Mouse (Mus musculus) MEL (cell line): ENCODE results near the gene Prelid3b. TPM values are rescaled to one million over a fixed set of nuclear protein-coding genes. Genes with fewer than 3 reads are reported as not detected.

Experiments
- DNase-seq: peaks from one replicate; pipeline ENCODE4 v3.0.0; 2011; ENCODE audit warnings: low read depth, low spot score
- H3K27ac ChIP-seq: 2 replicates; pipeline ENCODE4 v1.5.1; 2012; ENCODE audit warnings: low read depth, mild to moderate bottlenecking, control low read depth, low read length, moderate library complexity; ENCODE audit not compliant: control insufficient read depth
- H3K27me3 ChIP-seq, 2 experiments: fragments of 150-350 bp in 1 of 2; sonication (generic) in 1 of 2; 2 replicates each; pipeline ENCODE4 v1.6.1; 2012; ENCODE audit warnings: low read length in 2 of 2, mild to moderate bottlenecking in 2 of 2, improper control_type of control experiment in 1 of 2, moderate library complexity in 1 of 2; ENCODE audit not compliant: insufficient read depth in 2 of 2, control insufficient read depth in 1 of 2
- H3K36me3 ChIP-seq, 2 experiments: 2 replicates each; pipeline ENCODE4 v1.6.1; 2012 to 2014; ENCODE audit warnings: low read length in 2 of 2, improper control_type of control experiment in 1 of 2, inconsistent platforms in 1 of 2, mild to moderate bottlenecking in 1 of 2; ENCODE audit not compliant: insufficient read depth in 2 of 2, control insufficient read depth in 1 of 2
- H3K4me1 ChIP-seq, 2 experiments: fragments of 150-350 bp in 1 of 2; sonication (generic) in 1 of 2; 2 replicates each; pipeline ENCODE4 v1.6.1; 2012; ENCODE audit warnings: low read length in 2 of 2, improper control_type of control experiment in 1 of 2, mild to moderate bottlenecking in 1 of 2; ENCODE audit not compliant: insufficient read depth in 2 of 2, control insufficient read depth in 1 of 2
- H3K4me3 ChIP-seq, 2 experiments: fragments of 150-350 bp in 1 of 2; sonication (generic) in 1 of 2; 2 replicates each; pipeline ENCODE4 v1.5.1; 2012; ENCODE audit warnings: low read depth in 2 of 2, low read length in 2 of 2, mild to moderate bottlenecking in 2 of 2, moderate library complexity in 2 of 2, control low read depth in 1 of 2, improper control_type of control experiment in 1 of 2; ENCODE audit not compliant: control insufficient read depth in 1 of 2, insufficient read depth in 1 of 2
- H3K79me2 ChIP-seq: 2 replicates; pipeline ENCODE4 v1.6.1; 2012; ENCODE audit warnings: mild to moderate bottlenecking, low read length, moderate library complexity; ENCODE audit not compliant: control insufficient read depth, poor library complexity, insufficient read depth
- H3K9ac ChIP-seq: 2 replicates; pipeline ENCODE4 v1.6.1; 2012; ENCODE audit warnings: low read depth, mild to moderate bottlenecking, control low read depth, low read length, moderate library complexity; ENCODE audit not compliant: control insufficient read depth, poor library complexity, severe bottlenecking
- H3K9me3 ChIP-seq: fragments of 150-350 bp; sonication (generic); replicated peaks from 2 replicates; pipeline ENCODE4 v1.6.1; 2012; ENCODE audit warnings: mild to moderate bottlenecking, low read length, improper control_type of control experiment, moderate library complexity; ENCODE audit not compliant: insufficient read depth
- CHD1 ChIP-seq: IDR thresholded peaks from 2 replicates; pipeline ENCODE4 v1.6.1; 2012; ENCODE audit warnings: low read depth, mild to moderate bottlenecking, inconsistent platforms, low read length, improper control_type of control experiment
- ELF1 ChIP-seq: IDR thresholded peaks from 2 replicates; pipeline ENCODE4 v1.6.1; 2014; ENCODE audit warnings: low read depth, mild to moderate bottlenecking, inconsistent platforms, low read length, improper control_type of control experiment, moderate library complexity
- ETS1 ChIP-seq: IDR thresholded peaks from 2 replicates; pipeline ENCODE4 v1.6.1; 2012; ENCODE audit warnings: low read depth, mild to moderate bottlenecking, inconsistent platforms, low read length, improper control_type of control experiment, moderate library complexity
- GABPA ChIP-seq: IDR thresholded peaks from 2 replicates; pipeline ENCODE4 v1.6.1; 2012; ENCODE audit warnings: low read depth, mild to moderate bottlenecking, inconsistent platforms, low read length, improper control_type of control experiment, moderate library complexity
- GATA1 ChIP-seq: IDR thresholded peaks from 2 replicates; pipeline ENCODE4 v1.6.1; 2011; ENCODE audit warnings: low read depth, low read length, improper control_type of control experiment
- KAT2A ChIP-seq: conservative IDR thresholded peaks from 2 replicates; pipeline ENCODE4 v1.6.1; 2012; ENCODE audit warnings: low read depth, low read length, improper control_type of control experiment, inconsistent platforms
- MAFK ChIP-seq: IDR thresholded peaks from 2 replicates; pipeline ENCODE4 v1.6.1; 2011; ENCODE audit warnings: low read depth, mild to moderate bottlenecking, low read length, improper control_type of control experiment, borderline replicate concordance
- MAX ChIP-seq: IDR thresholded peaks from 2 replicates; pipeline ENCODE4 v1.6.1; 2011; ENCODE audit warnings: low read length, improper control_type of control experiment
- MEF2A ChIP-seq: IDR thresholded peaks from 2 replicates; pipeline ENCODE4 v1.6.1; 2014; ENCODE audit warnings: low read depth, mild to moderate bottlenecking, inconsistent platforms, low read length, improper control_type of control experiment; ENCODE audit not compliant: poor library complexity, insufficient replicate concordance, severe bottlenecking; ENCODE audit errors: extremely low read depth
- MXI1 ChIP-seq: IDR thresholded peaks from 2 replicates; pipeline ENCODE4 v1.6.1; 2011; ENCODE audit warnings: mild to moderate bottlenecking, low read depth, low read length, improper control_type of control experiment
- MYB ChIP-seq: IDR thresholded peaks from 2 replicates; pipeline ENCODE4 v1.6.1; 2011; ENCODE audit warnings: mild to moderate bottlenecking, low read depth, low read length, improper control_type of control experiment
- MYC ChIP-seq: IDR thresholded peaks from 2 replicates; pipeline ENCODE4 v1.6.1; 2011; ENCODE audit warnings: low read depth, mild to moderate bottlenecking, low read length, improper control_type of control experiment, moderate library complexity
- NELFE ChIP-seq: IDR thresholded peaks from 2 replicates; pipeline ENCODE4 v1.6.1; 2011; ENCODE audit warnings: low read depth, low read length, improper control_type of control experiment
- NRF1 ChIP-seq: IDR thresholded peaks from 2 replicates; pipeline ENCODE4 v1.6.1; 2014; ENCODE audit warnings: low read depth, mild to moderate bottlenecking, inconsistent platforms, low read length, improper control_type of control experiment, moderate library complexity; ENCODE audit not compliant: poor library complexity, insufficient read depth, severe bottlenecking
- POLR2AphosphoS2 ChIP-seq: IDR thresholded peaks from 2 replicates; pipeline ENCODE4 v1.6.1; 2011; ENCODE audit warnings: low read length, improper control_type of control experiment
- POLR2AphosphoS5 ChIP-seq: IDR thresholded peaks from 2 replicates; pipeline ENCODE4 v1.6.1; 2012; ENCODE audit warnings: low read depth, borderline replicate concordance, mild to moderate bottlenecking, inconsistent platforms, low read length, moderate library complexity, mixed read lengths
- RCOR1 ChIP-seq: IDR thresholded peaks from 2 replicates; pipeline ENCODE4 v1.6.1; 2012; ENCODE audit warnings: low read depth, mild to moderate bottlenecking, inconsistent platforms, low read length, improper control_type of control experiment
- SIN3A ChIP-seq: IDR thresholded peaks from 2 replicates; pipeline ENCODE4 v1.6.1; 2012; ENCODE audit warnings: low read length, improper control_type of control experiment, inconsistent platforms
- TAL1 ChIP-seq: IDR thresholded peaks from 2 replicates; pipeline ENCODE4 v1.6.1; 2012; ENCODE audit warnings: mild to moderate bottlenecking, inconsistent platforms, low read length, moderate library complexity, mixed read lengths
- TCF12 ChIP-seq: IDR thresholded peaks from 2 replicates; pipeline ENCODE4 v1.6.1; 2014; ENCODE audit warnings: low read depth, mild to moderate bottlenecking, inconsistent platforms, low read length, improper control_type of control experiment, moderate library complexity
- UBTF ChIP-seq: IDR thresholded peaks from 2 replicates; pipeline ENCODE4 v1.6.1; 2012; ENCODE audit warnings: low read depth, mild to moderate bottlenecking, inconsistent platforms, low read length, improper control_type of control experiment, moderate library complexity, borderline replicate concordance; ENCODE audit not compliant: insufficient read depth
- ZKSCAN1 ChIP-seq: IDR thresholded peaks from 2 replicates; pipeline ENCODE4 v1.6.1; 2012; ENCODE audit warnings: low read depth, mild to moderate bottlenecking, inconsistent platforms, low read length, improper control_type of control experiment, moderate library complexity
- ZMIZ1 ChIP-seq: IDR thresholded peaks from 2 replicates; pipeline ENCODE4 v1.6.1; 2012; ENCODE audit warnings: low read depth, mild to moderate bottlenecking, inconsistent platforms, low read length, improper control_type of control experiment, moderate library complexity
- polyA plus RNA-seq, 2 experiments: library from polyadenylated mRNA; stranded (reverse) in 1 of 2; unstranded in 1 of 2; fragments of >175 nt in 1 of 2; fragments of >200 nt in 1 of 2; gene quantifications; 2 replicates each; pipeline versions ENCODE4 v1.2.1 to v1.2.4; 2012; ENCODE audit warnings: low replicate concordance in 2 of 2, low read depth in 1 of 2; ENCODE audit not compliant: insufficient read length in 2 of 2, insufficient read depth in 1 of 2, missing spikeins in 1 of 2
- total RNA-seq: library from RNA; depleted of rRNA; stranded (reverse); fragments of 300-350 nt; gene quantifications from 2 replicates; pipeline ENCODE4 v1.2.3, GENCODE M21; 2012

Prelid3b gene
- total and polyA plus RNA-seq, 3 experiments = 142 to 210 (median 189) TPM

GRCm38 (mm10) chr2:174453681-174454080, 19.2 kb downstream of the Prelid3b start (continued):
- TF ChIP-seq NRF1 (no peak), POLR2AphosphoS2 (0 out of 2 replicates have a peak, but pooled peaks have one; percentile 44), TAL1 (peak; percentile 92), KAT2A (no peak; the same call in 1 of the 2 replicates), ZMIZ1 (no peak), RCOR1 (peak; percentile 82), SIN3A (peak; percentile 84), ZKSCAN1 (no peak), GABPA (no peak), GATA1 (peak; percentile 96), ELF1 (peak; percentile 73), MYB (no peak; the same call in 1 of the 2 replicates), UBTF (no peak), NELFE (peak; percentile 39), TCF12 (peak; percentile 96), CHD1 (no peak), MYC (0 out of 2 replicates have a peak, but pooled peaks have one; percentile 35), MAX (no peak), MAFK (no peak), POLR2AphosphoS5 (no peak), MXI1 (no peak)

GRCm38 (mm10) chr2:174450353-174450752, 22.5 kb downstream of the Prelid3b start, which contains the start of gene Tubb1:
Tubb1 (plus strand) TSS chr2:174450695.
- Histone ChIP-seq H3K27ac (no peak within 1 kb of the TSS), H3K4me1 (peaks cover 11 to 33% of the 10 kb centered on the region in 2 experiments), H3K36me3 (peaks cover 0 to 18% of the 10 kb centered on the region in 2 experiments; a peak in 2 of 4 replicates), H3K4me3 (no peak within 1 kb of the TSS; a peak in 1 of 4 replicates), H3K27me3 (no peaks in the 10 kb centered on the region), H3K9me3 (no peaks in the 10 kb centered on the region), H3K9ac (no peak within 1 kb of the TSS), H3K79me2 (no peaks in the 10 kb centered on the region)
- TF ChIP-seq SIN3A = 0 out of 2 replicates have a peak, but pooled peaks have one; percentile 12
- no peak for TF ChIP-seq ZKSCAN1
- peak; percentile 22; the same call in 1 of the 2 replicates for TF ChIP-seq ETS1
- no peak for TF ChIP-seq MEF2A
- no peak for TF ChIP-seq ZMIZ1
- peak; percentile 67 for DNase-seq
